Mouse (Mus musculus) myocyte (in vitro differentiated cells): ENCODE data around the gene Spryd3. TPM values are rescaled to one million over a fixed set of nuclear protein-coding genes. Genes with fewer than 3 reads are reported as not detected.

Experiments used
- H3K27me3 ChIP-seq: one replicate; pipeline ENCODE4 v1.6.1; 2011; ENCODE audit not compliant: control insufficient read depth, insufficient read depth, insufficient read length
- H3K36me3 ChIP-seq: one replicate; pipeline ENCODE4 v1.6.1; 2011; ENCODE audit not compliant: control insufficient read depth, insufficient read depth
- H3K4me2 ChIP-seq: one replicate; pipeline ENCODE4 v1.6.1; 2011; ENCODE audit warnings: low read depth, control low read depth
- H3K4me3 ChIP-seq: one replicate; pipeline ENCODE4 v1.5.1; 2011; ENCODE audit warnings: mild to moderate bottlenecking, control low read depth, moderate library complexity
- H3K79me2 ChIP-seq: one replicate; pipeline ENCODE4 v1.6.1; 2011; ENCODE audit not compliant: control insufficient read depth, insufficient read depth
- H3ac ChIP-seq: one replicate; pipeline ENCODE4 v1.6.1; 2011; ENCODE audit not compliant: control insufficient read depth, insufficient read length
- CEBPB ChIP-seq: IDR thresholded peaks from 2 replicates; pipeline ENCODE4 v1.6.1; 2011; ENCODE audit warnings: mild to moderate bottlenecking, moderate library complexity; ENCODE audit not compliant: poor library complexity, insufficient read depth, severe bottlenecking
- E2F4 ChIP-seq: IDR thresholded peaks from one replicate; pipeline ENCODE4 v1.6.1; 2011; ENCODE audit warnings: mild to moderate bottlenecking, control low read depth, moderate library complexity; ENCODE audit not compliant: insufficient read depth
- MAX ChIP-seq: IDR thresholded peaks from one replicate; pipeline ENCODE4 v1.6.1; 2011; ENCODE audit warnings: low read depth, mild to moderate bottlenecking, control low read depth
- MYOD1 ChIP-seq, 3 experiments: IDR thresholded peaks; one replicate each; pipeline ENCODE4 v1.6.1; 2011; ENCODE audit warnings: control low read depth in 2 of 3, low read depth in 2 of 3, mild to moderate bottlenecking in 2 of 3, moderate library complexity in 1 of 3; ENCODE audit not compliant: insufficient read length in 2 of 3, control insufficient read depth in 1 of 3
- MYOG ChIP-seq, 3 experiments: IDR thresholded peaks; one replicate each; pipeline ENCODE4 v1.6.1; 2011; ENCODE audit warnings: control low read depth in 2 of 3, low read depth in 2 of 3, mild to moderate bottlenecking in 2 of 3; ENCODE audit not compliant: insufficient read length in 2 of 3, control insufficient read depth in 1 of 3, insufficient read depth in 1 of 3
- POLR2A ChIP-seq: IDR thresholded peaks from one replicate; pipeline ENCODE4 v1.6.1; 2011; ENCODE audit warnings: low read depth, mild to moderate bottlenecking, control low read depth, moderate library complexity; ENCODE audit not compliant: insufficient read length
- POLR2AphosphoS2 ChIP-seq: IDR thresholded peaks from one replicate; pipeline ENCODE4 v1.6.1; 2011; ENCODE audit warnings: low read depth, control low read depth; ENCODE audit not compliant: insufficient read length
- REST ChIP-seq: IDR thresholded peaks from one replicate; pipeline ENCODE4 v1.6.1; 2011; ENCODE audit warnings: mild to moderate bottlenecking, control low read depth, moderate library complexity; ENCODE audit not compliant: insufficient read depth, insufficient read length
- SRF ChIP-seq: IDR thresholded peaks from one replicate; pipeline ENCODE4 v1.6.1; 2011; ENCODE audit warnings: low read depth; ENCODE audit not compliant: control insufficient read depth, insufficient read length
- TCF12 ChIP-seq: IDR thresholded peaks from one replicate; pipeline ENCODE4 v1.6.1; 2011; ENCODE audit warnings: mild to moderate bottlenecking, control low read depth; ENCODE audit not compliant: poor library complexity, insufficient read depth, severe bottlenecking
- TCF3 ChIP-seq: IDR thresholded peaks from one replicate; pipeline ENCODE4 v1.6.1; 2011; ENCODE audit warnings: low read depth, control low read depth; ENCODE audit not compliant: insufficient read length
- USF1 ChIP-seq: IDR thresholded peaks from one replicate; pipeline ENCODE4 v1.6.1; 2011; ENCODE audit warnings: low read depth, mild to moderate bottlenecking, control low read depth, moderate library complexity
- polyA plus RNA-seq: library from polyadenylated mRNA; unstranded; fragments of >200 nt; fragmentation: generic; extraction: Trizol; gene quantifications from one replicate; pipeline ENCODE4 v1.2.1, GENCODE M21; 2012; ENCODE audit warnings: missing spikeins

Gene Spryd3
- polyA plus RNA-seq, 1 experiment, result 51.0 TPM

GRCm38 (mm10) chr15:102177417-102177816, 41.4 kb upstream of the Spryd3 start:
- H3K27me3 ChIP-seq, result no peaks in the 10 kb centered on the region
- H3K36me3 ChIP-seq, result no peaks in the 10 kb centered on the region
- H3K4me3 ChIP-seq, result no peak overlapping the region
- H3ac ChIP-seq, result no peak overlapping the region
- no peak overlapping the region for H3K4me2 ChIP-seq
- TF ChIP-seq REST, result no peak
- no peak for TF ChIP-seq POLR2A
- no peak for TF ChIP-seq USF1
- TF ChIP-seq CEBPB, result no peak
- no peak for TF ChIP-seq E2F4
- TF ChIP-seq POLR2AphosphoS2, result no peak
- TF ChIP-seq SRF, result no peak
- no peak for TF ChIP-seq MAX
- TF ChIP-seq TCF12, result no peak
- no peak for TF ChIP-seq TCF3
- no peak for TF ChIP-seq MYOD1 (IDR thresholded peaks at IDR 0.05; ENCODE audit: control insufficient read depth in 1 of 3, insufficient read length in 2 of 3, low read depth in 2 of 3)
- H3K79me2 ChIP-seq, result no peaks in the 10 kb centered on the region

- TF ChIP-seq USF1, result no peak
- TF ChIP-seq TCF3, result no peak
- TF ChIP-seq MYOG (IDR thresholded peaks at IDR 0.05; ENCODE audit: control insufficient read depth in 1 of 3, insufficient read depth in 1 of 3, insufficient read length in 2 of 3, low read depth in 2 of 3), result no peak
- TF ChIP-seq E2F4, result no peak
- TF ChIP-seq POLR2A, result no peak
- no peak for TF ChIP-seq CEBPB
- TF ChIP-seq MAX, result no peak
- no peak for TF ChIP-seq REST
- no peak for TF ChIP-seq MYOD1 (IDR thresholded peaks at IDR 0.05; ENCODE audit: control insufficient read depth in 1 of 3, insufficient read length in 2 of 3, low read depth in 2 of 3)
- no peak for TF ChIP-seq TCF12
- no peak for TF ChIP-seq POLR2AphosphoS2
- no peak for TF ChIP-seq SRF
- Histone ChIP-seq H3K36me3 (no peaks in the 10 kb centered on the region), H3K4me2 (no peak overlapping the region), H3K79me2 (no peaks in the 10 kb centered on the region), H3K4me3 (no peak overlapping the region), H3K27me3 (no peaks in the 10 kb centered on the region), H3ac (no peak overlapping the region)
Observed at GRCm38 (mm10) chr15:102176571-102177316, 40.7 kb upstream of the Spryd3 start.

DNA sequence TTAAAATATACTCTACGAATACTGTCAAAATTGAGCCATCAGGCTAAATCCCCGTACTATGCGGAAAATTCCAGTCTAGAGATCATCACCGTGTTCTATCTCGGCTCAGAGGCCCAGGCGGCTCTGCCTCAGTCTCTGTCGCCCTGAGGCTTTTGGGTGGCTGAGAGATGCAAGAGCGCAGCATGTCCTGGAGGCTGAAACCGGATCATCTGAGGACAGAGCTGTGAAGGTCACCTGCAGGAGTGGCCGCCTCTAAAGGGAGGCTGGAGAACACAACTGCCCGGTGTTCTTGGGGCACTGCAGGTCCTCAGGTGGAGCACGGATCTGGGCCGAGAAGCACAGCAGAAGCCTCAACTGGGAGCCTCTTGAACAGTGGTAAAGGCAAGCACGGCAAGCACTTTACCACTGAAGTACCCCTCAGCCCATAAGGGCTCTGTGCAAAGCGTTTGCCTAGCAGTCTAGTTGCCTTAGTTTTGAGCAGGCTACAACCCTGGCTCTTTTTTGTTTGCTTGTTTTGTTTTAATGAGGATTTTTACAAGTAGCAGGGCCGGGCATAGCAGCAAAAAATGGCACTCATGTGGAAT, 39.8 kb upstream of the Spryd3 start:
- H3K4me3 ChIP-seq, result no peak overlapping the region
- no peak overlapping the region for H3K4me2 ChIP-seq
- no peak overlapping the region for H3ac ChIP-seq
- H3K27me3 ChIP-seq, result no peaks in the 10 kb centered on the region
- H3K79me2 ChIP-seq, result no peaks in the 10 kb centered on the region
- H3K36me3 ChIP-seq, result no peaks in the 10 kb centered on the region
- TF ChIP-seq MYOD1 (IDR thresholded peaks at IDR 0.05; ENCODE audit: control insufficient read depth in 1 of 3, insufficient read length in 2 of 3, low read depth in 2 of 3) (no peak), USF1 (no peak), MYOG (IDR thresholded peaks at IDR 0.05; ENCODE audit: control insufficient read depth in 1 of 3, insufficient read depth in 1 of 3, insufficient read length in 2 of 3, low read depth in 2 of 3) (no peak), TCF3 (no peak), CEBPB (no peak), SRF (no peak), E2F4 (no peak), REST (no peak), POLR2A (no peak), POLR2AphosphoS2 (no peak), MAX (no peak), TCF12 (no peak)

- H3ac ChIP-seq, result no peak overlapping the region
- no peaks in the 10 kb centered on the region for H3K36me3 ChIP-seq
- no peak overlapping the region for H3K4me2 ChIP-seq
- no peak for TF ChIP-seq REST
- no peak for TF ChIP-seq MYOG (IDR thresholded peaks at IDR 0.05; ENCODE audit: control insufficient read depth in 1 of 3, insufficient read depth in 1 of 3, insufficient read length in 2 of 3, low read depth in 2 of 3)
- no peak for TF ChIP-seq POLR2A
- no peak for TF ChIP-seq POLR2AphosphoS2
- TF ChIP-seq TCF3, result no peak
- H3K79me2 ChIP-seq, result no peaks in the 10 kb centered on the region
- no peaks in the 10 kb centered on the region for H3K27me3 ChIP-seq
- no peak overlapping the region for H3K4me3 ChIP-seq
Observed at GRCm38 (mm10) chr15:102173581-102173980, 37.5 kb upstream of the Spryd3 start.
